Mouse (Mus musculus): Measurements from ENCODE around the gene Srr. TPM values are rescaled to one million over a fixed set of nuclear protein-coding genes. Genes with fewer than 3 reads are reported as not detected.

The Srr gene
- polyA plus RNA-seq, 1 experiment from 2014 or later: 21.6 TPM

Small RNAs within 50 kb of the gene (microRNA-seq; reads per million reads assigned to microRNA genes)
- gene Mir6926: not detected

Other genes starting within 250 kb of the Srr start
- 41.2 and 45.1 TPM in 2 replicates for gene Pafah1b1, start 201.3 kb downstream of the Srr start, polyA plus RNA-seq (2015; fragmentation: Nextera tagmentation; extraction: Ambion mirVana)
- gene Mettl16, start 155.1 kb downstream of the Srr start, polyA plus RNA-seq (2015; fragmentation: Nextera tagmentation; extraction: Ambion mirVana): 48.4 and 50.3 TPM in 2 replicates
- 3.7 and 4.5 TPM in 2 replicates for gene Mnt, start 95.0 kb downstream of the Srr start, polyA plus RNA-seq (2015; fragmentation: Nextera tagmentation; extraction: Ambion mirVana)
- 3.4 and 3.5 TPM in 2 replicates for gene Sgsm2, start 28.9 kb downstream of the Srr start, polyA plus RNA-seq (2015; fragmentation: Nextera tagmentation; extraction: Ambion mirVana)
- 42.0 TPM in 2 replicates for gene Tsr1, start 27.9 kb downstream of the Srr start, polyA plus RNA-seq (2015; fragmentation: Nextera tagmentation; extraction: Ambion mirVana)
- gene Smg6, start 125 bp downstream of the Srr start, polyA plus RNA-seq (2015; fragmentation: Nextera tagmentation; extraction: Ambion mirVana): 14.8 and 17.3 TPM in 2 replicates
- gene Hic1, start 243.6 kb upstream of the Srr start, polyA plus RNA-seq (2015; fragmentation: Nextera tagmentation; extraction: Ambion mirVana): 20.1 and 21.7 TPM in 2 replicates

All from lung, embryonic 15.5 days (tissue).